Mouse (Mus musculus) G1E (cell line): ENCODE results near the gene Col4a1.

Experiments
- CTCF ChIP-seq: IDR thresholded peaks from 2 replicates; pipeline ENCODE4 v1.5.1; 2012; ENCODE audit warnings: low read depth, low read length, inconsistent platforms, mixed read lengths
- GATA1 ChIP-seq: IDR thresholded peaks from 2 replicates; pipeline ENCODE4 v1.6.1; 2012; ENCODE audit warnings: borderline replicate concordance, low read length, inconsistent platforms, mixed read lengths
- GATA2 ChIP-seq: IDR thresholded peaks from 2 replicates; pipeline ENCODE4 v1.6.1; 2012; ENCODE audit warnings: low read depth, low read length, inconsistent platforms, borderline replicate concordance
- POLR2AphosphoS5 ChIP-seq: IDR thresholded peaks from 2 replicates; pipeline ENCODE4 v1.6.1; 2012; ENCODE audit warnings: low read depth, low read length, inconsistent platforms; ENCODE audit not compliant: insufficient replicate concordance
- TAL1 ChIP-seq: conservative IDR thresholded peaks from 2 replicates; pipeline ENCODE4 v1.6.1; 2012; ENCODE audit warnings: low read depth, low read length, inconsistent platforms, mixed read lengths

GRCm38 (mm10) chr8:11233009-11233408, 79.6 kb downstream of the Col4a1 start:
- TF ChIP-seq GATA1, result no peak
- no peak for TF ChIP-seq CTCF
- no peak for TF ChIP-seq TAL1
- TF ChIP-seq POLR2AphosphoS5, result no peak
- TF ChIP-seq GATA2, result no peak
